Mouse (Mus musculus) thymus, adult 2 months (tissue): ENCODE results near the gene Trim8. TPM values are rescaled to one million over a fixed set of nuclear protein-coding genes. Genes with fewer than 3 reads are reported as not detected.
A peak's percentile ranks its signal among the peaks of the same experiment; 100 is the strongest.

ENCODE experiments used
- DNase-seq: peaks from one replicate; pipeline ENCODE4 v3.0.0; 2021
- H3K27ac ChIP-seq: fragments of 200-500 bp; 2 replicates; pipeline ENCODE4 v1.5.1; 2012; ENCODE audit warnings: low read length, control low read depth; ENCODE audit not compliant: control insufficient read depth, insufficient read depth
- H3K27me3 ChIP-seq: fragments of 200-500 bp; 2 replicates; pipeline ENCODE4 v1.6.1; 2012; ENCODE audit warnings: mild to moderate bottlenecking, low read length, moderate library complexity, mixed read lengths; ENCODE audit not compliant: control insufficient read depth, insufficient read depth
- H3K36me3 ChIP-seq: fragments of 200-500 bp; 2 replicates; pipeline ENCODE4 v1.6.1; 2012; ENCODE audit warnings: mild to moderate bottlenecking, low read length, moderate library complexity; ENCODE audit not compliant: control insufficient read depth, insufficient read depth
- H3K4me1 ChIP-seq: fragments of 200-500 bp; replicated peaks from 2 replicates; pipeline ENCODE4 v1.6.1; 2012; ENCODE audit warnings: low read length; ENCODE audit not compliant: control insufficient read depth, insufficient read depth
- H3K4me3 ChIP-seq: fragments of 200-500 bp; 2 replicates; pipeline ENCODE4 v1.5.1; 2012; ENCODE audit warnings: mild to moderate bottlenecking, low read length, control low read depth, moderate library complexity; ENCODE audit not compliant: control insufficient read depth, insufficient read depth
- CTCF ChIP-seq: fragments of 200-500 bp; IDR thresholded peaks from 2 replicates; pipeline ENCODE4 v1.5.1; 2012; ENCODE audit warnings: mild to moderate bottlenecking, control low read depth, low read length, moderate library complexity, borderline replicate concordance; ENCODE audit not compliant: control insufficient read depth, poor library complexity, insufficient read depth; ENCODE audit errors: extremely low read depth
- POLR2A ChIP-seq: fragments of 200-500 bp; IDR thresholded peaks from 2 replicates; pipeline ENCODE4 v1.6.1; 2012; ENCODE audit warnings: mild to moderate bottlenecking, low read length, control low read depth, moderate library complexity; ENCODE audit not compliant: control insufficient read depth, poor library complexity, insufficient read depth; ENCODE audit errors: extremely low read depth
- WGBS: fragments of 180-500 bp; shearing (Covaris S2); methylation state at CpG from one replicate; pipeline ENCODE4 v1.1.7; 2018; 5-methylcytosine and 5-hydroxymethylcytosine counted together
- polyA plus RNA-seq: library from polyadenylated mRNA; depleted of rRNA; stranded (reverse); fragments of >200 nt; gene quantifications from 2 replicates; pipeline ENCODE4 v1.2.3, GENCODE M21; 2012

Gene Trim8
- polyA plus RNA-seq, 1 experiment = 57.9 TPM

GRCm38 (mm10) chr19:46478826-46479225 lies 22.7 kb upstream of the Trim8 start:
- Histone ChIP-seq H3K4me1 (peaks cover 29% of the 10 kb centered on the region), H3K27ac (no peak overlapping the region), H3K27me3 (no peaks in the 10 kb centered on the region), H3K36me3 (peaks cover 5% of the 10 kb centered on the region; the same call in 1 of the 2 replicates), H3K4me3 (no peak overlapping the region)
- no peak for DNase-seq
- 62% methylated on average over 5 of the region's 5 CpGs for WGBS
- TF ChIP-seq CTCF = no peak
- TF ChIP-seq POLR2A = no peak

GRCm38 (mm10) chr19:46479306-46480075 lies 22.0 kb upstream of the Trim8 start:
- H3K36me3 ChIP-seq = peaks cover 5% of the 10 kb centered on the region; the same call in 1 of the 2 replicates
- H3K27me3 ChIP-seq = no peaks in the 10 kb centered on the region
- no peak overlapping the region for H3K4me3 ChIP-seq
- peaks cover 29% of the 10 kb centered on the region for H3K4me1 ChIP-seq
- no peak overlapping the region for H3K27ac ChIP-seq
- TF ChIP-seq CTCF (no peak), POLR2A (no peak)
- DNase-seq = peak; percentile 41
- 55% methylated on average over 21 of the region's 21 CpGs for WGBS

GRCm38 (mm10) chr19:46480624-46481345 lies 20.7 kb upstream of the Trim8 start:
- H3K27me3 ChIP-seq = no peaks in the 10 kb centered on the region
- no peak for TF ChIP-seq CTCF
- no peak for TF ChIP-seq POLR2A

GRCm38 (mm10) chr19:46481352-46481751 lies 20.1 kb upstream of the Trim8 start:
- Histone ChIP-seq H3K36me3 (no peaks in the 10 kb centered on the region), H3K4me3 (no peak overlapping the region), H3K4me1 (peaks cover 29% of the 10 kb centered on the region), H3K27ac (no peak overlapping the region), H3K27me3 (no peaks in the 10 kb centered on the region)
- 92% methylated on average over 3 of the region's 3 CpGs for WGBS
- no peak for DNase-seq
- TF ChIP-seq CTCF = no peak
- no peak for TF ChIP-seq POLR2A

More at GRCm38 (mm10) chr19:46480624-46481345, 20.7 kb upstream of the Trim8 start:
- H3K36me3 ChIP-seq = no peaks in the 10 kb centered on the region
- DNase-seq = no peak
- H3K27ac ChIP-seq = no peak overlapping the region
- H3K4me1 ChIP-seq = peaks cover 29% of the 10 kb centered on the region
- 95% methylated on average over 10 of the region's 10 CpGs for WGBS
- H3K4me3 ChIP-seq = no peak overlapping the region

GRCm38 (mm10) chr19:46481756-46482155 lies 19.7 kb upstream of the Trim8 start:
- no peak for DNase-seq
- Histone ChIP-seq H3K27ac (no peak overlapping the region), H3K4me3 (no peak overlapping the region), H3K27me3 (no peaks in the 10 kb centered on the region), H3K36me3 (no peaks in the 10 kb centered on the region), H3K4me1 (peaks cover 29% of the 10 kb centered on the region)
- TF ChIP-seq CTCF = no peak
- TF ChIP-seq POLR2A = no peak
- WGBS = 87% methylated on average over 4 of the region's 4 CpGs

GRCm38 (mm10) chr19:46482896-46483516 lies 18.5 kb upstream of the Trim8 start:
- 64% methylated on average over 17 of the region's 17 CpGs for WGBS
- Histone ChIP-seq H3K36me3 (no peaks in the 10 kb centered on the region; the same call in 1 of the 2 replicates), H3K27ac (no peak overlapping the region; the same call in 1 of the 2 replicates), H3K27me3 (no peaks in the 10 kb centered on the region), H3K4me3 (no peak overlapping the region), H3K4me1 (peaks cover 27% of the 10 kb centered on the region)
- TF ChIP-seq POLR2A (no peak), CTCF (0 out of 2 replicates have a peak, but pooled peaks have one; percentile 24)
- no peak for DNase-seq
